Mouse (Mus musculus) liver, embryonic 14.5 days (tissue): ENCODE measurements at regions not wholly inside any gene's neighbourhood (a gene's known extent, or its start where the extent isn't known, plus 50 kb on each side); places are given as distances from the start of the nearest gene placed in this dataset.

Source experiments
- CTCF ChIP-seq: IDR thresholded peaks from 2 replicates; pipeline ENCODE4 v1.5.1; 2016; ENCODE audit warnings: antibody characterized with exemption, low read depth, control low read depth
- EP300 ChIP-seq: IDR thresholded peaks from 2 replicates; pipeline ENCODE4 v1.6.1; 2016; ENCODE audit warnings: antibody characterized with exemption, low read depth

GRCm38 (mm10) chr14:99713069-99713830, 414.8 kb downstream of the Klf5 start:
- no peak for TF ChIP-seq CTCF
- no peak for TF ChIP-seq EP300
